Mouse (Mus musculus) cerebellum, adult 9-11 months (tissue): ENCODE measurements at regions not wholly inside any gene's neighbourhood (a gene's known extent, or its start where the extent isn't known, plus 50 kb on each side); places are given as distances from the start of the nearest gene placed in this dataset.

Experiments
- DNase-seq: peaks from one replicate; pipeline ENCODE4 v3.0.0; 2022

DNA sequence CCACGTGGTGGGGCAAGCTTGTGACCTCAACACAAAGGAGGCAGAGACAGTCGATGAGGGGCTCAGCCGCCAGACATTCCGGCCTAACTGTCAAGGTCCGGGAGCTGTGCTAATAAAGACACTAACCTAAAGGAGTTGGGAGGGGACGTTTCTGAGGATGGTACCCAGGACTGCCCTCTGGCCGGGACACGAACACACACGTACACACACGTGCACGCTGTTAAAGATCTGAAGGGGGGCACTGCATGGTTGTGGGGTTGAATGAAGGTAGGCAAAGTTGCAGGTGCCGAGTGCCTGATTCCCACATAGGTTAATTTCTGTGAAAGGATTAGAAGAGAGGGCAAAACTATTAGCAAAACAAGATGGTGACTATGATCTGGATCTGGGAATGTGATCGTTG, 65.4 kb upstream of the Mitf start:
- DNase-seq, result no peak

DNA sequence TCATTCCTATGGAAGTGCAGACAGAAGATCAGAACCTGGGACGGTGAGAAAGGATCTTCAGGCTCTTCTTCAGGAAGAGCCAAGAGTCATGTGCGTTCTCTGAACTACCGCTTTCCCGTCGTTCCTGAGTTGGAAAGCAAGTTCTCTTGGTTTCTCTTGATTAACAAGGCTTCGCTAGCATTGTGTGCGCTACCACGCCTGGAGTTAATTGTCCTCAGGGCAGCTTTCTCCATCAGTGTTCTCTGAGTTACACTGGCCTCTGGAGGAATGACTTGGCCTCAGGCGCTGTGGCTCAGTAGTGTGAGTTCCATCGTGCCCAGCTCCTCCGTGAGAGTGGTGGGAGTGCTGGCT, 66.0 kb upstream of the Mitf start:
- DNase-seq, result no peak

DNA sequence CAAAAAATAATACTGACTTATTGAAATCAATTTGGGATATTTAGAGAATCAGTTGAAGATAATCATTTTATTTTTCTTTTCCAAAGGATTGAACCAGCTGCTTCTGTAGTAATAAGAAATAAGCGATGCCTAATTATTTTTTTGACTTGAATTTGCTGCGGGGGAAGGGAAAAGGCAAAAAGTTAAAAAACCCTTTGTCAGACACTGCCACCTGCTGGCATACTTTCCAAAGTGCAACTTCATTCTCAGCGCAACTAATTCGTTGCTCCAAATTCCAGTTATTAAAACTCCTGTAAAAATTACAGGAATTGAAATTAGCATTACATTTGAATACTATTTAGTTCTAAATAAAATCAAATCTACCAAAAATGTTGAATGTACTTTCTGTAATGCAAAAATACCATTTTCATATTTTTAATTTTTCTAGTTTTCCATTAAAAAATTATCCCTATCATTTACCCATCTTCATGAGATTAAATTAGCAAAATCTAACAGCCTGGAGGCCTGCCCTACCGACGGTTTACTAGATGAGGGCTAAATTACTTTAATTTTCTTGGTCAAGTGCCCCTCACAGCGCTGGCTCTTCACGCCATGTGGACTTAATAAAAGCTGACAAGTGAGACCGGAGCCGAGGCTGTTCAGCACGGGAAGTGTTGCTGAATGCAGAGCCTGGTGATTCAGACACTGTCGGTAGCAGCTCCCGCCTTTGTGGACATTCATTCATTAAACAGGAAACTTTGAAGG, 66.6 kb upstream of the Mitf start:
- peak; percentile 8 for DNase-seq

DNA sequence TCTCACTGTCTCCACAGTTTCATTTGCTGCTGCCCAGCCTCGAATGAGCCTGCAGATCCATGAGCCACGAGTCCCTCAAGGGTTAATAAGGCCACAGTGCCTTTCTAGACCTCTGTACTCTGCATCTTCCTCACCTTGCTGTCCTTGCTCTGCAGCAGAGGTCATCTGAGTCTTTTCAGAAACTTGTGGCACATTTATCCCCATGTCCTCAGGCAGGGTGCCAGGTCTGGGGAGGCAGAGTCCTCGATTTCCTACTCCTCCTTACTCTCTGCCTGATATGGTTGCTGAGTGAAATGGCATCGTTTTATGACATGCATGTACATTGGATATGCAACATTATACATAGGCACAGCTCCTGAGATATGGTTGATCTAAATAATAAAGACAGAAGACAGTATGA, 68.0 kb upstream of the Mitf start:
- DNase-seq, result no peak

DNA sequence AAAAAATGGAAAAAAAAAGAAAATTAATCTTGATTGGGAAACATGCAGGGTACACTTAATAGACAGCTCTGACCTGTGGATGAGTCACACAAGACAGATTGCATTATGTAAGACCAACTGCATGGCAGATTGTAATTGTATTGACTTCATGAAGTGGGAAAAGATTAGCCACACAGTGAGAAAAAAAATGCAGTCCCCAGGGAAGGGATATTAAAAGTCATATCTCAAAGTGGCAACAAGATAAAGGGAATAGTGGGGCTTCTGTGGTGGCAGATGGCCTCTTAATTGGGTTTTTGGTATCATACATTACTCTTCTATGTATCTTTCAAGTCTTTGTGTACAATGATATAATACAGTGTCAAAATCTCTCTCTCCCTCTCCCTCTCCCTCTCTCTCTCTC, 76.0 kb upstream of the Mitf start:
- no peak for DNase-seq

DNA sequence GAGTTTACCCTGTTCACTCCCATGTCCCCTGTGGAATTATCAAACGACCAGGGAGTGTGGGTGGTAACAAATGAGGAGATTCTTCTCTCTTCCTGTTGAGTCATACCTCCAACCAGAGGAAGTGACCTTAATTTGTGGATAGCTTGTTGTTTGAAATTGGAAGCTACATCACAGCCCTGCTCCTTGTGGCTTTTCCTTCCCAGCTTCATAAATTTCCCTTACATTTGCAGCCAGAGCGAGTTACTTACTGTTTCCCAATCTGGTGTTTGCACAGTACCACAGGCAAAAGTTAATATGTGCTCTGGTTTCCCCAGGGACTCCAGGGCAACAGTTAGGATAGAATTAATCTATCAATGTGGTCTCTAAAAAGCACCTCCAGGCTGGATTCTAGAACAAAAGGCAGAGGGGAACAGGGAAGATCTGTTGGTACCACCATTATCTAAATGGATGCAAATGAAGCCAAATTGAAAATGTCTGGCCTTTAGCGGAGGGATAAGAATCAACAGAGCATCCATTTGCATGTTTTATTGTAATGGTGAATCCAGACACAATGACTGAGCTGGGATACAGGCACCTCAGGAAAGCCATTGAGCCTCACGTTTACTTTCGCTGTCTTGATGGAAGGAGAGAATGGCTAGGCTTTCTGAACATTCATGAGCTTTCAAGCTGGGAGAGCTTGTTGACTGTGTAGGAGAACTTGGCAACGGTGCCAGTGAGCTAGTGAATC, 88.5 kb upstream of the Mitf start:
- DNase-seq, result no peak

DNA sequence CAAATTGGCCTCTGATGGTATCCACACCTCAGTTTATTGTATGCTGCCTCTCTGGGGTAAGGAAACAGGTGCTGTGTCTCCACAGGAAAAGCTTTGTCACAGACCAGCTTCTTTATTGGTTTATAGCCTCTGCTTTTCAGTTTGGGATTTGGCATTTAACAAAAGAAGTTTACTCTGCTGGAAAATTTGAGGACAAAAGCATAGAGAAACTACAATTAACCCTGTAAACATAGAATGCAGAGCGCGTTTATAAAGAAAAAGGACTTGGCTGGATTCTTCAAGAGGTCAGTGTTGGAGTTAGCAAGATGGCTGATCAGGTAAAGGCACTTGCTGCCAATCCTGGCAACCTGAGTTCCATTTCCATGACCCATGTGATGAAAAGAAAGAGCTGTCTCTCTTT, 90.1 kb upstream of the Frmd4b start:
- no peak for DNase-seq

DNA sequence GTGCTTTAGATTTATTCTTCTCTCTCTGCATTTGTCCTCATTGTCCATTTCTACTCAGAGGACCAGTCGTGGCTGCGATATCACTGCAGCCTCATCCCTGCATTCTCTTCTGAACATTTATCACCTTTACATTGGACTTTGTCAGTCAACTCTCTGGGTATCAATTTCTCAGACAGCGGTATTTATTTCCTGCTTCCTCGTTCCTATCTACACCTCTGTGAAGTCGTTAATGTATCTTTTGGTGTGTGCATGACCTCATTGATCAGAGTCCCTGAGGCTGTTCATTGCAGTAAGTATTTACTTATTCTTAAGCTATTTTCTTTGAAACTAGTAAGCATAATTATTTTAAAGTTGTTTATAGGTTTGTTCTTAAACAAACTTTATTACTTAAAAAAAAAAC, 87.0 kb upstream of the Frmd4b start:
- no peak for DNase-seq

DNA sequence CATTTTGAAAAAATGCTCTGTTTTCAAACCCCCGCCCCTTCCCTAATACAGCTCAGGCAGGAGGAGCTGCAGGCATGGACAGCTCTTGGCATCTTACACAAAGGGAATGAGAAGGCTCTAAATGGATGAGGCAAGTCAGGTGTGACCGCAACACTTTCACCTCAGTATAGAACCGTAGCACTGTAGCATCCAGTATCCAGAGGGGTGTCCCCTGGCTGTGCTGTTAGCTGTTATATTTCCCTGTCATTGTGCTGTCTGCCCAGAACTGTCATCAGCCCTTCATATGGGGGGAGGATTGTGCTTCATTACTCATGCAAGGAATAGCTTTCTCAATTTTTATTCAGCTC, 82.4 kb upstream of the Frmd4b start:
- DNase-seq, result no peak

DNA sequence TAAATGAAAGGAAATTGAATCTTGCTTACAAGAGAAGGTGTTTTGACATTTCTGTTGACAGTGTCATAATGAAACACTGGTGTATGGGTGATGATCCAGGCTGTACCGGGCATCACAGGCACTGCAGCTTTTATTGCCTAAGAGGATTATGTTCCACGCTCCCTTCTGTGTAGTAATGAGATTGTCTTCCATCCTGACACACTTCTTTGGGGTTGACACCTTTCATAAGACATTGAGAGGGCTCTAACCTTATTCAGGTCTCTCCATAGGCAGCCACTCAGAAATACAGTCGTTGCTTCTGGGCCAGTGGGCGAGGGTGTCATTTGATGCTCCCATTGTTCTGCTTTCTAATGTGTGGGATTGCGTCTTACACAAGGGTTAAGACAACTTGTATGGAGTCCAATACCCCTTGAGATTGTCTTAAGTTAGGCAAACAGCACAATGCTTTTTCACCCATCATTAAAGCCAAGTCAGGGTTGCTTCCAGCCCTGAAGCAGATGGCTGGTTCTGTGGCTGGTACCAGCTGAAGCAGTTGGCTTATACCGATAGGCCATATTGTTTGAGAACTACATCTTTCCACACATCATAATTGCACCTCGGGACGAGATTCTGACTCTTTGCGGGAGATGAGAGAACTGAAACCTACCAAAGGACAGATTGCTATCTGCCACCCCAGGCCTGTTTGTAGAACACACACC, 81.9 kb upstream of the Frmd4b start:
- DNase-seq, result no peak

DNA sequence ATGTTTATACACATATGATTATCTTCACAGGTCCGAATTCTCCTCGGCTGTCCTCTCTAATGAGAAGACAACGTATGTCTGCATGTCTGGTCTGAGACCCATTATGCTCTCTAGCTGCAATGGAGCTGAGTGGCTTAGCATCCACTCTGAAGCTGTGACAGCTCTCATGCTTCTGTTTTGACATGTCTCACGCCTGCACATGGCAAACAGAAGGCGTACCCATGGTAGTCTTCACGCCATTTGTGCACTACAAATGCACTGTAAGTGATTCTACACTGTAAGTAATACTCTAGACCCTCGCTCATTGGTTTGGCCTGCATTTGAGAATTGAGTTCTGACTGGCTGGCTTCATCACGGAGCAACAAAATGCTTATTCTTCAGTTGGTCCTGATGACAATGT, 75.9 kb upstream of the Frmd4b start:
- DNase-seq, result no peak

DNA sequence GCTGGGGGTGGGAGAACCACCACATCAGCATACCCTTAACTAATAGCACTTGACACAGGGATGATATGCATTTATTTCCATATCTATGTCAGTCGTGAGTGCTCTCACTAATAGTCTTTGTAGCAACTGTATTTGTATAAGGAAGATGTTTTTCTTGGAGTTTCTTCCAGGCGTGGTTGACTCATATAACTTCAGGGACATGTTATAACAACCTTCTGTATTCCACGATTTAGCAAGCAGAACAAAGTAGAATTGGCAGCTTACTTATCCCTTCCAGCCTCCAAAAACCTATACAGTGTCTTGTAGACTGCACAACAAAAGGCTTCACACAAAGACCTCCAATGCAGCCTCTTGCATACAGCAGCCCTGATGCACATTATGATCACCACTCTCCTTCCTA, 73.8 kb upstream of the Frmd4b start:
- DNase-seq, result no peak

DNA sequence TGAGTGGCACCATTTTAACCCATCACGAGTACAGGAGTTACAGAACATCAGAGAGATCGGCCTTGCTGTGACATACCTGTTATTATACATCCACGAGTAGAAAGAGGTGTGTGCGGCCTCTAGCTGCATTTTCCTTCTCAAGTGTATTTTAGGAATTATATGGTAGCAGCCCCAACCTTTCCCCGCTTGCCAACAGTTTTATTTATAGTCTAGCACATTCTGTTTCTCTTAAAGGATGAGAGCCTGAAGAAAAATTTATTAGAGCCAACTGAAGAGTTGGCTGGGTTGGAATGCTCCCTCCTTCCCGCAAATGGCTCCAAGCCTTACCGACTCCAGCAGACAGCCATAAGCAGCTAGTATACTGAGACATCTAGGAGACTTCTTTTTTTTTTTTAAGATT, 67.0 kb upstream of the Frmd4b start:
- no peak for DNase-seq

DNA sequence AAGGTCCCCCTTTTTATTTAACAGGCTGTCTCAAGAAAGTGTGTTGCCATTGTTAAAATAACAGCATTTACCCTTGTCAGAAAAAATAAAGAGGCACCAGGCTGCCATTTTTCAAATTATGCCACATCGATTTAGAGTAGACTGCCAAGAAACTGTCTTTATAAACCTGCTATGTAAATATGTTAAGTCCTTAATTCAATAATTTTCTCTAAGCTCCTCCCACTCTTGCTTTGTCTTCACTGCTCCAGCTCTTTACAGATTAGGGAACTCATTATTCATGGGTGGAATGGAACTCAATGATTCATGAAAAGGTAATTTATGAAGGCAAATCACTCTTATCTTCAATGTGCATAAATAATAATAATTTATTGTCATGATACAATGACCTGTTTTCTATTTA, 64.9 kb upstream of the Frmd4b start:
- DNase-seq, result no peak

DNA sequence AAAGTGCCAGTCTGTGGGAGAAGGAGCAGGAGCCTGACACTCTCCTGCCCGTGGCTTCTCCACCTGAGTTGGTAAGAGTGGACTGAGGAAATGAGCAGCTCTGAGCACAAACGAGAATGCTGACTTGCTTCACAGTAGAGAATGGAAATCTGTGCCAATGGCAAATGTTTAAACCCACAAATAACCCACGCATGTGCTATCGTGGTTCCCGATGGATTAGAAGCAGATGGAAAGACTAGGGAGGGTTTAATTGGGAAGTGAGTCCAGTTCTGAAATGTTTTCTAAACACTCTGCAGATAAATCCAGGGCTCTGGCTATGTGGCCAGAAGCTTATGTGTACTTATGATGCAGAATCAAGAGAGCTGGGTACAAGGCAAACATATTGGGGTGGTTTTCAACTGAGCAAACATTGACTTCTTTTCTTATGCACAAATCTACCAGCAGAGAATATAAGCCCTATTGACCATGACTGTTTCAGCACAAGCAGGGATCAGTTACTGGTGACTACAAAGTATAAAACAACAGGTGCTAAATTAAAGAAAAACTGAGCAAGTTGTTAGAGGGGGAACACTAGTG, 57.9 kb upstream of the Frmd4b start:
- no peak for DNase-seq

DNA sequence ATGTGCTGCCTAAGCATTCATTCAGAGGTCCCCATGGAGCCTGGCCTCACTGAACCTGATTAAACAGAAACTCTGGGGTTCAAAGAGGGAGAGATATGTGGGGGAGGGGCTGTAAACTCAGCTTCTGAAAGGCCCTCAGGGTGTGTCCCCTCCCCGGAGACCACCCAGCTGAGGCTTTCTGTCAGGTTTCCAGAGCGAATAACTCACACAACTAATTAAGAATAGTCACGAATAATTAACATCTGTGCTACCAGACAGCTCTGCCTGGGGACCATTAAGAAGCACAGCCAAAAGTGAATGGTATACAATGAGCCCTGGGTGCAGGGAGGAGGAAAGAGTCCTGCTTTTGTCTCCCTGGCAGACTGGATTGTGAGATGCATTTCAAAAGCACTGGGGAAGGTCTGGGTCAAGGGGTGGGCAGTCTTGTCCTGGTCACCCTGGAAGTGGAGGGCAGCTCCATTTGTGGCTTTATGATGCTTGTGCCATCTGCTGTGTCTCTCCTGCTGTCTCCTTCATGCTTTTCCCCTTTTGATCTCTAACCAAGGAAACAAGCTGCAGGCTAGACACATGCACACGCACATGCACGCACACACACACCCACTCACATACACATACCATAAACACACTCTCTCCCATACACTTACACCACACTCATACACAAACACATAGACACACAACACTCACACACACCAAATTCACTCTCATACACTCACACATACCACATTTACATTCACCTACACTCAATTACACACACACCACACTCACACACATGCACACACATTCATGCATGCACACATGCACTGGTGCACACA, 49.7 kb upstream of the Frmd4b start:
- no peak for DNase-seq
